16 mouse cellular contexts compared by ENCODE assay signal in genomic region chr10:56712611-56713105, GRCm38 (mm10).
A peak's percentile ranks its signal among the peaks of the same experiment; 100 is the strongest.
DNase-seq lines count a peak whose midpoint lies in the region; ATAC-seq and TF ChIP-seq lines count a peak whose summit lies in the region.
"Had no signal": no experiment of that assay in that cellular context is flagged by ENCODE, and none has a peak within 500 bp of the region (broad histone marks: within the 10 kb centered on the region; RNA-seq: fewer than 3 reads in every experiment).

No protein-coding gene starts in this region.

- H3K9me3 ChIP-seq in forebrain, embryonic 12.5 days: no peaks in the 10 kb centered on the region
- H3K9me3 ChIP-seq in forebrain, embryonic 15.5 days: no peaks in the 10 kb centered on the region
- no peaks in the 10 kb centered on the region for H3K9me3 ChIP-seq in midbrain, postnatal 0 days (ENCODE audit: low read length)
- H3K9me3 ChIP-seq in midbrain, embryonic 16.5 days (replicated peaks; ENCODE audit: control insufficient read depth, low read length, poor library complexity, severe bottlenecking): no peaks in the 10 kb centered on the region
- no peaks in the 10 kb centered on the region for H3K9me3 ChIP-seq in hindbrain, embryonic 15.5 days
- no peaks in the 10 kb centered on the region for H3K9me3 ChIP-seq in intestine, embryonic 16.5 days (ENCODE audit: control insufficient read depth, low read length)
- H3K9me3 ChIP-seq: heart, embryonic 10.5 days; limb, embryonic 15.5 days had no signal

- peak; percentile 60 for ATAC-seq in forebrain, embryonic 12.5 days (ENCODE audit: low FRiP score)
- ATAC-seq in forebrain, embryonic 15.5 days (replicated peaks): no peak
- ATAC-seq in midbrain, postnatal 0 days (ENCODE audit: low FRiP score): no peak
- ATAC-seq in midbrain, embryonic 16.5 days: no peak
- peak; percentile 27; the same call in 1 of the 2 replicates for ATAC-seq in hindbrain, embryonic 15.5 days (ENCODE audit: low FRiP score, low read depth)
- no peak for ATAC-seq in intestine, embryonic 16.5 days

- no peak for TF ChIP-seq CTCF in midbrain, postnatal 0 days (IDR thresholded peaks at IDR 0.05)

- DNase-seq in midbrain, postnatal 0 days (ENCODE audit: low spot score): peak; percentile 32
- DNase-seq in splenic B cell, adult 2 months (ENCODE audit: low read depth, low spot score): peak; percentile 1
- no peak for DNase-seq in gastrocnemius, adult 8-10 months (ENCODE audit: low spot score in 2 of 2)
- DNase-seq: cerebellum, postnatal 25 days; gastrocnemius, postnatal 10 days; lung, adult 2 months; thymus, postnatal 25 days had no signal

- H3K36me3 ChIP-seq in forebrain, embryonic 12.5 days (replicated peaks): no peaks in the 10 kb centered on the region
- no peaks in the 10 kb centered on the region for H3K36me3 ChIP-seq in forebrain, embryonic 15.5 days
- H3K36me3 ChIP-seq in midbrain, postnatal 0 days (ENCODE audit: insufficient read depth, low read length): no peaks in the 10 kb centered on the region
- H3K36me3 ChIP-seq in midbrain, embryonic 16.5 days (ENCODE audit: control insufficient read depth, insufficient read depth, low read length): no peaks in the 10 kb centered on the region
- H3K36me3 ChIP-seq in hindbrain, embryonic 15.5 days: no peaks in the 10 kb centered on the region
- H3K36me3 ChIP-seq in splenic B cell, adult 2 months (ENCODE audit: control insufficient read depth, insufficient read depth, low read length, poor library complexity, severe bottlenecking): no peaks in the 10 kb centered on the region
- no peaks in the 10 kb centered on the region for H3K36me3 ChIP-seq in intestine, embryonic 16.5 days (ENCODE audit: control insufficient read depth, insufficient read depth, low read length)
- H3K36me3 ChIP-seq: heart, embryonic 10.5 days; limb, embryonic 15.5 days had no signal

- no peak overlapping the region for H3K9ac ChIP-seq in forebrain, embryonic 12.5 days
- H3K9ac ChIP-seq in forebrain, embryonic 15.5 days (replicated peaks): no peak overlapping the region
- H3K9ac ChIP-seq in midbrain, postnatal 0 days (replicated peaks; ENCODE audit: low read length, poor library complexity, severe bottlenecking): no peak overlapping the region
- H3K9ac ChIP-seq in midbrain, embryonic 16.5 days (ENCODE audit: low read depth, low read length): no peak overlapping the region
- H3K9ac ChIP-seq in hindbrain, embryonic 15.5 days: no peak overlapping the region
- H3K9ac ChIP-seq in intestine, embryonic 16.5 days (ENCODE audit: low read depth, low read length): no peak overlapping the region
- H3K9ac ChIP-seq: limb, embryonic 15.5 days had no signal

- 15% methylated on average over 7 of the region's 7 CpGs for WGBS in forebrain, embryonic 12.5 days
- WGBS in forebrain, embryonic 15.5 days: 8% methylated on average over 7 of the region's 7 CpGs
- 22% methylated on average over 7 of the region's 7 CpGs for WGBS in midbrain, postnatal 0 days
- 20% methylated on average over 7 of the region's 7 CpGs for WGBS in midbrain, embryonic 16.5 days
- WGBS in hindbrain, embryonic 15.5 days: 31% methylated on average over 7 of the region's 7 CpGs
- 65% methylated on average over 7 of the region's 7 CpGs for WGBS in intestine, embryonic 16.5 days

- H3K27ac ChIP-seq in forebrain, embryonic 12.5 days: no peak overlapping the region
- H3K27ac ChIP-seq in forebrain, embryonic 15.5 days (replicated peaks): no peak overlapping the region
- no peak overlapping the region for H3K27ac ChIP-seq in midbrain, postnatal 0 days (ENCODE audit: low read depth, low read length)
- no peak overlapping the region for H3K27ac ChIP-seq in midbrain, embryonic 16.5 days (ENCODE audit: low read length)
- H3K27ac ChIP-seq in hindbrain, embryonic 15.5 days (replicated peaks): no peak overlapping the region
- H3K27ac ChIP-seq in intestine, embryonic 16.5 days (ENCODE audit: low read length): no peak overlapping the region
- H3K27ac ChIP-seq: heart, embryonic 10.5 days; limb, embryonic 15.5 days had no signal

- H3K4me3 ChIP-seq in forebrain, embryonic 12.5 days (replicated peaks): no peak overlapping the region
- no peak overlapping the region for H3K4me3 ChIP-seq in forebrain, embryonic 15.5 days
- no peak overlapping the region for H3K4me3 ChIP-seq in midbrain, postnatal 0 days (ENCODE audit: low read depth, low read length)
- H3K4me3 ChIP-seq in midbrain, embryonic 16.5 days (ENCODE audit: low read depth, low read length): no peak overlapping the region
- H3K4me3 ChIP-seq in hindbrain, embryonic 15.5 days: no peak overlapping the region
- H3K4me3 ChIP-seq in intestine, embryonic 16.5 days (ENCODE audit: low read length): no peak overlapping the region
- H3K4me3 ChIP-seq: erythroblast, embryonic 14.5 days; heart, embryonic 10.5 days; limb, embryonic 15.5 days; myocyte had no signal

- peak overlapping the region; percentile 22; the same call in 1 of the 2 replicates for H3K4me2 ChIP-seq in forebrain, embryonic 12.5 days
- H3K4me2 ChIP-seq in forebrain, embryonic 15.5 days (replicated peaks): no peak overlapping the region
- no peak overlapping the region for H3K4me2 ChIP-seq in midbrain, postnatal 0 days (ENCODE audit: low read depth, low read length, poor library complexity, severe bottlenecking)
- H3K4me2 ChIP-seq in midbrain, embryonic 16.5 days (ENCODE audit: low read length): no peak overlapping the region
- H3K4me2 ChIP-seq in hindbrain, embryonic 15.5 days: no peak overlapping the region
- no peak overlapping the region for H3K4me2 ChIP-seq in intestine, embryonic 16.5 days (ENCODE audit: low read depth, low read length)
- H3K4me2 ChIP-seq: limb, embryonic 15.5 days had no signal

- H3K4me1 ChIP-seq in forebrain, embryonic 12.5 days: peaks cover 5% of the 10 kb centered on the region; the same call in 1 of the 2 replicates
- no peaks in the 10 kb centered on the region for H3K4me1 ChIP-seq in forebrain, embryonic 15.5 days
- no peaks in the 10 kb centered on the region for H3K4me1 ChIP-seq in midbrain, postnatal 0 days (ENCODE audit: insufficient read depth, low read length)
- no peaks in the 10 kb centered on the region for H3K4me1 ChIP-seq in midbrain, embryonic 16.5 days (ENCODE audit: control insufficient read depth, insufficient read depth, low read length)
- H3K4me1 ChIP-seq in hindbrain, embryonic 15.5 days (replicated peaks): peaks cover 6% of the 10 kb centered on the region
- H3K4me1 ChIP-seq in intestine, embryonic 16.5 days (ENCODE audit: control insufficient read depth, insufficient read depth, low read length): no peaks in the 10 kb centered on the region
- H3K4me1 ChIP-seq: heart, embryonic 10.5 days; limb, embryonic 15.5 days had no signal

- no peaks in the 10 kb centered on the region for H3K27me3 ChIP-seq in forebrain, embryonic 12.5 days
- no peaks in the 10 kb centered on the region for H3K27me3 ChIP-seq in forebrain, embryonic 15.5 days
- H3K27me3 ChIP-seq in midbrain, postnatal 0 days (ENCODE audit: insufficient read depth, low read length): no peaks in the 10 kb centered on the region
- H3K27me3 ChIP-seq in midbrain, embryonic 16.5 days (ENCODE audit: control insufficient read depth, insufficient read depth, low read depth, low read length): no peaks in the 10 kb centered on the region
- H3K27me3 ChIP-seq in hindbrain, embryonic 15.5 days: no peaks in the 10 kb centered on the region
- no peaks in the 10 kb centered on the region for H3K27me3 ChIP-seq in splenic B cell, adult 2 months (ENCODE audit: control insufficient read depth, insufficient read depth, low read length, poor library complexity, severe bottlenecking)
- no peaks in the 10 kb centered on the region for H3K27me3 ChIP-seq in intestine, embryonic 16.5 days (replicated peaks; ENCODE audit: control insufficient read depth, insufficient read depth, low read length)
- H3K27me3 ChIP-seq: limb, embryonic 15.5 days had no signal

Comparison
In these comparisons a context has a peak if more than half of its experiments do, and no peak if none do; other contexts are left out.
1. ATAC-seq: peak in forebrain, embryonic 12.5 days (single experiment) and hindbrain, embryonic 15.5 days (single experiment); none in forebrain, embryonic 15.5 days (single experiment), midbrain, postnatal 0 days (single experiment), midbrain, embryonic 16.5 days (single experiment) and intestine, embryonic 16.5 days (single experiment).
2. DNase-seq: peak in midbrain, postnatal 0 days (single experiment) and splenic B cell, adult 2 months (single experiment); none in gastrocnemius, adult 8-10 months (0 of 2).